Mouse (Mus musculus) C2C12 (cell line): ENCODE measurements at regions not wholly inside any gene's neighbourhood (a gene's known extent, or its start where the extent isn't known, plus 50 kb on each side); places are given as distances from the start of the nearest gene placed in this dataset.

Experiments used
- H3K27me3 ChIP-seq: one replicate; pipeline ENCODE4 v1.6.1; 2011; ENCODE audit not compliant: control insufficient read depth, insufficient read depth, insufficient read length
- H3K36me3 ChIP-seq: one replicate; pipeline ENCODE4 v1.6.1; 2011; ENCODE audit not compliant: control insufficient read depth, insufficient read depth
- H3K4me3 ChIP-seq: one replicate; pipeline ENCODE4 v1.5.1; 2011; ENCODE audit warnings: mild to moderate bottlenecking, control low read depth; ENCODE audit not compliant: poor library complexity, insufficient read depth, severe bottlenecking
- H3K79me2 ChIP-seq: one replicate; pipeline ENCODE4 v1.6.1; 2011; ENCODE audit not compliant: control insufficient read depth, insufficient read depth
- H3K79me3 ChIP-seq: one replicate; pipeline ENCODE4 v1.6.1; 2011; ENCODE audit warnings: low read depth, control low read depth
- H3ac ChIP-seq: one replicate; pipeline ENCODE3; 2011; ENCODE audit warnings: low read depth; ENCODE audit not compliant: control insufficient read depth, insufficient read length
- CEBPB ChIP-seq: IDR thresholded peaks from one replicate; pipeline ENCODE4 v1.6.1; 2011; ENCODE audit warnings: low read depth, mild to moderate bottlenecking, control low read depth, moderate library complexity
- CTCF ChIP-seq: IDR thresholded peaks from one replicate; pipeline ENCODE4 v1.5.1; 2011; ENCODE audit not compliant: control insufficient read depth, insufficient read depth, insufficient read length
- FOSL1 ChIP-seq: IDR thresholded peaks from one replicate; pipeline ENCODE4 v1.8.0; 2011; ENCODE audit warnings: mild to moderate bottlenecking, low read length; ENCODE audit not compliant: poor library complexity, insufficient read depth, severe bottlenecking
- MAX ChIP-seq: IDR thresholded peaks from one replicate; pipeline ENCODE4 v1.6.1; 2011; ENCODE audit warnings: mild to moderate bottlenecking, control low read depth
- MYOD1 ChIP-seq: IDR thresholded peaks from one replicate; pipeline ENCODE4 v1.6.1; 2011; ENCODE audit warnings: low read depth; ENCODE audit not compliant: control insufficient read depth, insufficient read length
- MYOG ChIP-seq: IDR thresholded peaks from one replicate; pipeline ENCODE4 v1.6.1; 2011; ENCODE audit not compliant: control insufficient read depth, insufficient read length; ENCODE audit errors: extremely low read depth
- USF1 ChIP-seq: IDR thresholded peaks from one replicate; pipeline ENCODE4 v1.6.1; 2011; ENCODE audit warnings: low read depth, mild to moderate bottlenecking, control low read depth, moderate library complexity

- Histone ChIP-seq H3K79me2 (no peaks in the 10 kb centered on the region), H3K4me3 (no peak overlapping the region), H3ac (no peak overlapping the region), H3K27me3 (no peaks in the 10 kb centered on the region), H3K36me3 (no peaks in the 10 kb centered on the region), H3K79me3 (no peaks in the 10 kb centered on the region)
- TF ChIP-seq MYOD1, result no peak
- no peak for TF ChIP-seq MAX
- no peak for TF ChIP-seq MYOG
- no peak for TF ChIP-seq CEBPB
Measured at GRCm38 (mm10) chr17:16004871-16005575, 174.2 kb upstream of the Rgmb start.

GRCm38 (mm10) chr17:16004002-16004401 is 173.2 kb upstream of the Rgmb start:
- TF ChIP-seq USF1 (no peak), CTCF (no peak), CEBPB (no peak), MYOD1 (no peak), MYOG (no peak), FOSL1 (no peak), MAX (no peak)
- no peak overlapping the region for H3K4me3 ChIP-seq
- no peaks in the 10 kb centered on the region for H3K36me3 ChIP-seq
- no peaks in the 10 kb centered on the region for H3K27me3 ChIP-seq
- H3K79me3 ChIP-seq, result no peaks in the 10 kb centered on the region
- H3K79me2 ChIP-seq, result no peaks in the 10 kb centered on the region
- no peak overlapping the region for H3ac ChIP-seq

- TF ChIP-seq CTCF (no peak), CEBPB (no peak), FOSL1 (no peak), USF1 (no peak), MYOG (no peak), MAX (no peak), MYOD1 (no peak)
- Histone ChIP-seq H3ac (no peak overlapping the region), H3K27me3 (no peaks in the 10 kb centered on the region), H3K36me3 (no peaks in the 10 kb centered on the region), H3K4me3 (no peak overlapping the region), H3K79me2 (no peaks in the 10 kb centered on the region), H3K79me3 (no peaks in the 10 kb centered on the region)
Measured at GRCm38 (mm10) chr17:15998771-15999170, 167.9 kb upstream of the Rgmb start.

GRCm38 (mm10) chr17:15997289-15997688 is 166.4 kb upstream of the Rgmb start:
- H3K27me3 ChIP-seq, result no peaks in the 10 kb centered on the region
- H3K36me3 ChIP-seq, result no peaks in the 10 kb centered on the region
- H3K79me2 ChIP-seq, result no peaks in the 10 kb centered on the region
- no peak overlapping the region for H3ac ChIP-seq
- H3K79me3 ChIP-seq, result no peaks in the 10 kb centered on the region
- H3K4me3 ChIP-seq, result no peak overlapping the region
- no peak for TF ChIP-seq MYOG
- TF ChIP-seq CTCF, result no peak
- TF ChIP-seq CEBPB, result no peak
- TF ChIP-seq MYOD1, result no peak
- TF ChIP-seq USF1, result no peak
- no peak for TF ChIP-seq MAX
- TF ChIP-seq FOSL1, result no peak

GRCm38 (mm10) chr17:15995493-15995892 is 164.7 kb upstream of the Rgmb start:
- TF ChIP-seq MAX (no peak), MYOG (no peak), CEBPB (no peak), FOSL1 (no peak), CTCF (no peak), USF1 (no peak), MYOD1 (no peak)
- Histone ChIP-seq H3ac (no peak overlapping the region), H3K27me3 (no peaks in the 10 kb centered on the region), H3K4me3 (no peak overlapping the region), H3K36me3 (no peaks in the 10 kb centered on the region), H3K79me3 (no peaks in the 10 kb centered on the region), H3K79me2 (no peaks in the 10 kb centered on the region)
